Mouse (Mus musculus) C3H10T1/2 (cell line): ENCODE data around the gene Nobox. TPM values are rescaled to one million over a fixed set of nuclear protein-coding genes. Genes with fewer than 3 reads are reported as not detected.

Experiments used
- polyA plus RNA-seq, 2 experiments: library from polyadenylated mRNA; unstranded; fragments of >200 nt; fragmentation: generic; extraction: Trizol; gene quantifications; one replicate each; pipeline ENCODE4 v1.2.1; 2012; ENCODE audit warnings: missing spikeins in 2 of 2

The Nobox gene
- polyA plus RNA-seq = not detected

DNA sequence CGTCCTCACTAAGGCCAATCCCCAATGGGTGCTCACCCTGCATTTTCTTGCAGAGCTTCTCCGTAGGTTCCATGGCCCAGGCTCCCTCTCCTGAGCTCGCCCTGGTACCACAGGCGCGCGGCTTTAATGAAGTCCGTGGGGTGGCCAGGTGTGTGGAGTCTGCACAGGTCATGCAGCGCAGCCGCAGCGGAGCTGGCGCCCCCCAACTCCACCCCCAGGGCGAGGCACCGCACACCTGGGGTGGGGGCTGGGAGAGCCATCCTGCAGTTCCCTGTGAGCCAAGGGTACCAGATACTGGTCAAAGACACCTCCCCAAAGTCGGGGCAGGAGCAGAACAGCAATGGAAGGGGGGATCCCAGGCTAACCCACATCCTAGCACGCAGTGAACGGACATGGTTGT lies at the start of gene Nobox:
TSS of gene Nobox (minus strand) at position 101 of the 400 bp plus-strand sequence.

GRCm38 (mm10) chr6:43265363-43266041 lies 43.9 kb downstream of the Nobox start, which contains the start of gene Arhgef5:
Arhgef5 (plus strand) TSS chr6:43265582.

Other genes with a start within 250 kb of the Nobox start
- not detected for gene Olfr441, start 203.2 kb downstream of the Nobox start, polyA plus RNA-seq
- gene Olfr237-ps1, start 163.0 kb downstream of the Nobox start, polyA plus RNA-seq = not detected
- gene Olfr437, start 146.3 kb downstream of the Nobox start, polyA plus RNA-seq = not detected
- gene Olfr13, start 137.4 kb downstream of the Nobox start, polyA plus RNA-seq = not detected
- gene Olfr435, start 112.4 kb downstream of the Nobox start, polyA plus RNA-seq = not detected
- not detected for gene Olfr434, start 96.5 kb downstream of the Nobox start, polyA plus RNA-seq
- not detected for gene Olfr47, start 78.0 kb downstream of the Nobox start, polyA plus RNA-seq
- gene Arhgef5, start 44.0 kb downstream of the Nobox start, polyA plus RNA-seq = under 1 TPM; 0.11 to 0.48 TPM